In genomic region chr4:155295996-155296395, GRCm38 (mm10) we compare ENCODE assay signal across 11 mouse cellular contexts. TPM values are rescaled to one million over a fixed set of nuclear protein-coding genes. Genes with fewer than 3 reads are reported as not detected.
DNase-seq lines count a peak whose midpoint lies in the region; ATAC-seq and TF ChIP-seq lines count a peak whose summit lies in the region.
"Had no signal": no experiment of that assay in that cellular context is flagged by ENCODE, and none has a peak within 500 bp of the region (broad histone marks: within the 10 kb centered on the region; RNA-seq: fewer than 3 reads in every experiment).

No protein-coding gene starts in this region.

- H3K36me3 ChIP-seq in E14TG2a.4 (ENCODE audit: insufficient read depth, low read length): peaks cover 11% of the 10 kb centered on the region
- H3K36me3 ChIP-seq in forebrain, embryonic 16.5 days (ENCODE audit: control insufficient read depth, insufficient read depth): no peaks in the 10 kb centered on the region
- H3K36me3 ChIP-seq: liver, embryonic 15.5 days had no signal

- intact Hi-C loops in left cerebral cortex, postnatal 14 days (cut with DNase I): no loop called here

- H3K4me1 ChIP-seq in E14TG2a.4 (replicated peaks; ENCODE audit: low read depth, low read length): peaks cover 64% of the 10 kb centered on the region
- peaks cover 22% of the 10 kb centered on the region for H3K4me1 ChIP-seq in forebrain, embryonic 16.5 days (replicated peaks; ENCODE audit: control insufficient read depth, insufficient read depth, low read length)
- H3K4me1 ChIP-seq: liver, embryonic 15.5 days had no signal

- H3K4me3 ChIP-seq in E14TG2a.4 (replicated peaks; ENCODE audit: low read length): no peak overlapping the region
- no peak overlapping the region for H3K4me3 ChIP-seq in forebrain, embryonic 16.5 days (replicated peaks; ENCODE audit: low read length)
- H3K4me3 ChIP-seq: erythroblast, embryonic 14.5 days; liver, embryonic 15.5 days had no signal

- peak; percentile 70 for ATAC-seq in forebrain, embryonic 16.5 days

- H3K9me3 ChIP-seq in E14TG2a.4 (ENCODE audit: low read length): no peaks in the 10 kb centered on the region
- no peaks in the 10 kb centered on the region for H3K9me3 ChIP-seq in forebrain, embryonic 16.5 days (ENCODE audit: control insufficient read depth, low read length)
- H3K9me3 ChIP-seq: liver, embryonic 15.5 days had no signal

- no peak overlapping the region for H3K4me2 ChIP-seq in forebrain, embryonic 16.5 days (ENCODE audit: low read length)
- H3K4me2 ChIP-seq: liver, embryonic 15.5 days had no signal

- DNase-seq in cerebellum, adult 18-20 months: peak; percentile 67 to 79
- no peak for DNase-seq in cerebellum, postnatal 4 days (ENCODE audit: low spot score in 2 of 2)
- DNase-seq in left cerebral cortex, postnatal 14 days (ENCODE audit: low spot score in 2 of 2): peak; percentile 81 to 90
- DNase-seq in adrenal gland, postnatal 36 days: no peak
- no peak for DNase-seq in embryo, embryonic 10.5 days (ENCODE audit: low spot score)
- no peak for DNase-seq in MN1 (ENCODE audit: low spot score)
- DNase-seq: adrenal gland, postnatal 14 days had no signal

- H3K27ac ChIP-seq in forebrain, embryonic 16.5 days (ENCODE audit: low read length): peak overlapping the region; percentile 94
- H3K27ac ChIP-seq: liver, embryonic 15.5 days had no signal

- no peak overlapping the region for H3K9ac ChIP-seq in forebrain, embryonic 16.5 days (replicated peaks; ENCODE audit: low read depth, low read length)
- H3K9ac ChIP-seq: liver, embryonic 15.5 days had no signal

- H3K27me3 ChIP-seq in E14TG2a.4 (ENCODE audit: insufficient read depth, low read length): no peaks in the 10 kb centered on the region
- no peaks in the 10 kb centered on the region for H3K27me3 ChIP-seq in forebrain, embryonic 16.5 days (replicated peaks; ENCODE audit: control insufficient read depth, insufficient read depth, low read length)
- H3K27me3 ChIP-seq: liver, embryonic 15.5 days had no signal

- peak; percentile 25; the same call in 1 of the 2 replicates for TF ChIP-seq CTCF in E14TG2a.4 (conservative IDR thresholded peaks at IDR 0.05; ENCODE audit: low read length)

- 35% methylated on average over 4 of the region's 4 CpGs for WGBS in forebrain, embryonic 16.5 days

RNA-seq across cellular contexts. Expression of gene Faap20, which starts 46.4 kb away (rescaled TPM):
- 79.4 and 84.0 TPM in 2 replicates for polyA plus RNA-seq in forebrain, embryonic 16.5 days (2015; fragmentation: Nextera tagmentation; extraction: Ambion mirVana)
- 10 to 100 TPM; 22.6 to 27.0 TPM for total RNA-seq in left cerebral cortex, postnatal 14 days (2021)
- total RNA-seq in adrenal gland, postnatal 36 days (2021): 10 to 100 TPM; 49.6 to 51.8 TPM

Comparison
In these comparisons a context has a peak if more than half of its experiments do, and no peak if none do; other contexts are left out.
1. DNase-seq: peak in cerebellum, adult 18-20 months (2 of 2) and left cerebral cortex, postnatal 14 days (2 of 2); none in cerebellum, postnatal 4 days (0 of 2), adrenal gland, postnatal 36 days (0 of 2), embryo, embryonic 10.5 days (single experiment) and MN1 (single experiment).